Mouse (Mus musculus) megakaryocyte, embryonic 14.5 days (primary cell): Measurements from ENCODE around the gene Aff3.

Source experiments
- FLI1 ChIP-seq: IDR thresholded peaks from 2 replicates; pipeline ENCODE4 v1.6.1; 2012; ENCODE audit warnings: low read length, inconsistent platforms, mixed read lengths
- GATA1 ChIP-seq: IDR thresholded peaks from 3 replicates; pipeline ENCODE4 v1.6.1; 2012; ENCODE audit warnings: mixed read lengths, low read length, inconsistent platforms, borderline replicate concordance

DNA sequence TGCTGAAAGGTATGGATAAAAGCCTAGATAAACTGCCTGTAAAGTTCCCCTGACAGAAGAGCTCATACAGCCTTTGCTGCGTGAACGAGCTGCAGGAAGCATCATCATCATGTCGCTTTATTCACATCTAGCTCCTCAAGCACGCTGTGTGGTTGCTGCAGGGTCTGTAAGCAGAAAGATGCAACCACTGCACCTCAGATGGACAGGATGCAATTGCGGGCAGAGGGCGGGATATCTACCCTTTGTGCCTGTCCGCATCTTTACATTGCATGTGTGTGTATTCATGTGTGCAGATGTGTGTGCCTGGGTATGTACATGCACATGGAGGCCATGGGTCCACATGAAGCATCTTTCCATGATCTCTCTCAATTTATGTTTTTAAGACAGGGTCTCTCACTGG lies 373.9 kb downstream of the Aff3 start:
- no peak for TF ChIP-seq FLI1
- TF ChIP-seq GATA1: no peak
